10 mouse cellular contexts compared by ENCODE assay signal in the genomic region with DNA sequence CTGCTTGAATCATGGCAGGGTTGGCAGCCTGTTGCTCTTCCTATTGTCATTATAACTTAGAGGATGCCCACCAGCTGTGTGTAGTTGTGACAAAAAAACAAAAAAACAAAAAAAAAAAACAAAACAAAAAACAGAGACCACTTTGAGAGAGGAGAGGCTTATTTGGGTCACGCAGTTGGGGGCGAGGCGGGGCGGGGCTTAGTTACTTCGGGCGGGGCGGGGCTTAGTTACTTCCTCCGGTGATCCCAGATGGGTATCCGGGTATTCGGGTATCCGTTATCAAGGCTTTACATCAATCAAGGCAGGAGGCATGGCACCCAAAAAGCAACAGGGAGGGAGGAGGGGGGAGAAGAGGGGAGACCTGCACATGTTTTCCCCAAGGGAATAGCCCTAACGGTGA. TPM values are rescaled to one million over a fixed set of nuclear protein-coding genes. Genes with fewer than 3 reads are reported as not detected.
DNase-seq lines count a peak whose midpoint lies in the region; ATAC-seq lines count a peak whose summit lies in the region.
"Had no signal": no experiment of that assay in that cellular context is flagged by ENCODE, and none has a peak within 500 bp of the region (broad histone marks: within the 10 kb centered on the region; RNA-seq: fewer than 3 reads in every experiment).

No protein-coding gene starts in this region.

- no peak overlapping the region for H3K4me3 ChIP-seq in kidney, embryonic 16.5 days (ENCODE audit: low read length)
- H3K4me3 ChIP-seq in kidney, embryonic 14.5 days (ENCODE audit: low read length): no peak overlapping the region
- no peak overlapping the region for H3K4me3 ChIP-seq in forebrain, embryonic 15.5 days
- H3K4me3 ChIP-seq: megakaryocyte, embryonic 14.5 days had no signal

- H3K27ac ChIP-seq in kidney, embryonic 16.5 days (ENCODE audit: low read length): no peak overlapping the region
- H3K27ac ChIP-seq in kidney, embryonic 14.5 days (ENCODE audit: low read depth, low read length): no peak overlapping the region
- peak overlapping the region; percentile 69 for H3K27ac ChIP-seq in forebrain, embryonic 15.5 days (replicated peaks)

- H3K36me3 ChIP-seq in kidney, embryonic 16.5 days (ENCODE audit: insufficient read depth, low read length): no peaks in the 10 kb centered on the region
- no peaks in the 10 kb centered on the region for H3K36me3 ChIP-seq in kidney, embryonic 14.5 days (ENCODE audit: control insufficient read depth, insufficient read depth, low read length)
- no peaks in the 10 kb centered on the region for H3K36me3 ChIP-seq in forebrain, embryonic 15.5 days

- H3K4me2 ChIP-seq in kidney, embryonic 16.5 days (replicated peaks; ENCODE audit: low read depth, low read length): peak overlapping the region; percentile 11; the same call in 1 of the 2 replicates
- H3K4me2 ChIP-seq in kidney, embryonic 14.5 days (replicated peaks; ENCODE audit: low read depth, low read length): no peak overlapping the region; the same call in 1 of the 2 replicates
- H3K4me2 ChIP-seq in forebrain, embryonic 15.5 days (replicated peaks): peak overlapping the region; percentile 20; the same call in 1 of the 2 replicates

- H3K9ac ChIP-seq in kidney, embryonic 16.5 days (replicated peaks; ENCODE audit: low read length): no peak overlapping the region
- no peak overlapping the region for H3K9ac ChIP-seq in kidney, embryonic 14.5 days (ENCODE audit: low read depth, low read length)
- H3K9ac ChIP-seq in forebrain, embryonic 15.5 days (replicated peaks): no peak overlapping the region

- H3K4me1 ChIP-seq in kidney, embryonic 16.5 days (ENCODE audit: insufficient read depth, low read length): 0 out of 2 replicates have a peak, but pooled peaks cover 3% of the 10 kb centered on the region
- H3K4me1 ChIP-seq in kidney, embryonic 14.5 days (ENCODE audit: control insufficient read depth, insufficient read depth, low read length): 0 out of 2 replicates have a peak, but pooled peaks cover 5% of the 10 kb centered on the region
- H3K4me1 ChIP-seq in forebrain, embryonic 15.5 days: peaks cover 58% of the 10 kb centered on the region

- H3K27me3 ChIP-seq in kidney, embryonic 16.5 days (ENCODE audit: insufficient read depth, low read length): no peaks in the 10 kb centered on the region
- H3K27me3 ChIP-seq in kidney, embryonic 14.5 days (ENCODE audit: control insufficient read depth, insufficient read depth, low read length): no peaks in the 10 kb centered on the region
- H3K27me3 ChIP-seq in forebrain, embryonic 15.5 days: no peaks in the 10 kb centered on the region
- H3K27me3 ChIP-seq: megakaryocyte, embryonic 14.5 days had no signal

- DNase-seq in ZHBTc4 (ENCODE audit: low read depth, low spot score): peak; percentile 26
- DNase-seq in lung, postnatal 36 days: peak; percentile 33
- DNase-seq in B cell, adult 2 months: no peak
- DNase-seq in T-cell, adult 2 months (ENCODE audit: low spot score): no peak
- no peak for DNase-seq in gastrocnemius, postnatal 25 days
- DNase-seq: cerebellum, postnatal 14 days had no signal

- WGBS in kidney, embryonic 16.5 days: 36% methylated on average over 12 of the region's 12 CpGs
- WGBS in kidney, embryonic 14.5 days: 43% methylated on average over 12 of the region's 12 CpGs
- 17% methylated on average over 12 of the region's 12 CpGs for WGBS in forebrain, embryonic 15.5 days

- H3K9me3 ChIP-seq in kidney, embryonic 16.5 days (ENCODE audit: low read length): no peaks in the 10 kb centered on the region
- no peaks in the 10 kb centered on the region for H3K9me3 ChIP-seq in kidney, embryonic 14.5 days (ENCODE audit: control insufficient read depth, low read length)
- H3K9me3 ChIP-seq in forebrain, embryonic 15.5 days: no peaks in the 10 kb centered on the region
- H3K9me3 ChIP-seq: megakaryocyte, embryonic 14.5 days had no signal

- ATAC-seq in kidney, embryonic 16.5 days (ENCODE audit: low FRiP score, low TSS enrichment): no peak
- ATAC-seq in kidney, embryonic 14.5 days (ENCODE audit: low FRiP score, low TSS enrichment): no peak
- ATAC-seq in forebrain, embryonic 15.5 days (replicated peaks): no peak

RNA-seq across cellular contexts. Expression of a gene that starts 46.3 kb away (rescaled TPM):
- polyA plus RNA-seq in kidney, embryonic 16.5 days (2015; fragmentation: Nextera tagmentation; extraction: Ambion mirVana): 11.7 and 13.8 TPM in 2 replicates
- 14.9 and 21.2 TPM in 2 replicates for polyA plus RNA-seq in kidney, embryonic 14.5 days (2014; fragmentation: Nextera tagmentation; extraction: Ambion mirVana)
- 84.9 and 94.2 TPM in 2 replicates for polyA plus RNA-seq in forebrain, embryonic 15.5 days (2015; fragmentation: Nextera tagmentation; extraction: Ambion mirVana)
- 1 to 10 TPM; 1.9 to 3.8 TPM for total RNA-seq in gastrocnemius, postnatal 25 days (2021)

Comparison
In these comparisons a context has a peak if more than half of its experiments do, and no peak if none do; other contexts are left out.
1. DNase-seq: peak in ZHBTc4 (single experiment) and lung, postnatal 36 days (single experiment); none in B cell, adult 2 months (0 of 2), T-cell, adult 2 months (single experiment) and gastrocnemius, postnatal 25 days (single experiment).